Mouse (Mus musculus): ENCODE measurements around the gene Phactr1. TPM values are rescaled to one million over a fixed set of nuclear protein-coding genes. Genes with fewer than 3 reads are reported as not detected.

Phactr1 gene
- 0.49 and 2.0 TPM in 2 replicates for polyA plus RNA-seq (2016; fragmentation: Nextera tagmentation; extraction: Ambion mirVana)

- Histone ChIP-seq H3K36me3 (no peaks in the 10 kb centered on the region), H3K4me3 (no peak within 1 kb of the TSS), H3K27me3 (ENCODE audit: low read depth, poor library complexity, severe bottlenecking) (peaks cover 33% of the 10 kb centered on the region; the same call in 1 of the 2 replicates), H3K4me1 (no peaks in the 10 kb centered on the region), H3K9me3 (replicated peaks) (no peaks in the 10 kb centered on the region), H3K27ac (no peak within 1 kb of the TSS)
- no peak for DNase-seq (ENCODE audit: low spot score)
- WGBS = 21% methylated on average over 11 of the region's 11 CpGs
These were observed at the start of gene Phactr1 for GRCm38 (mm10) chr13:42680391-42680994. Gene Phactr1 (plus strand): TSS chr13:42680623.

- no peaks in the 10 kb centered on the region for H3K36me3 ChIP-seq
- no peak overlapping the region for H3K4me3 ChIP-seq
- H3K9me3 ChIP-seq (replicated peaks) = no peaks in the 10 kb centered on the region
- no peak for DNase-seq (ENCODE audit: low spot score)
- H3K27ac ChIP-seq = no peak overlapping the region
- 91% methylated on average over 2 of the region's 2 CpGs for WGBS
- no peaks in the 10 kb centered on the region for H3K4me1 ChIP-seq
- H3K27me3 ChIP-seq (ENCODE audit: low read depth, poor library complexity, severe bottlenecking) = no peaks in the 10 kb centered on the region
These were observed 45.5 kb upstream of the Phactr1 start for GRCm38 (mm10) chr13:42634908-42635307.

GRCm38 (mm10) chr13:42650228-42650627 lies 30.2 kb upstream of the Phactr1 start:
- Histone ChIP-seq H3K36me3 (no peaks in the 10 kb centered on the region), H3K27me3 (ENCODE audit: low read depth, poor library complexity, severe bottlenecking) (no peaks in the 10 kb centered on the region), H3K4me1 (no peaks in the 10 kb centered on the region), H3K27ac (no peak overlapping the region), H3K4me3 (no peak overlapping the region), H3K9me3 (replicated peaks) (no peaks in the 10 kb centered on the region)
- 74% methylated on average over 6 of the region's 6 CpGs for WGBS
- DNase-seq (ENCODE audit: low spot score) = no peak

GRCm38 (mm10) chr13:42656643-42657315 lies 23.6 kb upstream of the Phactr1 start:
- no peak overlapping the region for H3K4me3 ChIP-seq
- H3K27me3 ChIP-seq (ENCODE audit: low read depth, poor library complexity, severe bottlenecking) = no peaks in the 10 kb centered on the region
- no peaks in the 10 kb centered on the region for H3K9me3 ChIP-seq (replicated peaks)
- 85% methylated on average over 7 of the region's 7 CpGs for WGBS
- no peaks in the 10 kb centered on the region; the same call in 1 of the 2 replicates for H3K4me1 ChIP-seq
- no peaks in the 10 kb centered on the region for H3K36me3 ChIP-seq
- H3K27ac ChIP-seq = no peak overlapping the region
- DNase-seq (ENCODE audit: low spot score) = no peak

- no peaks in the 10 kb centered on the region for H3K27me3 ChIP-seq (ENCODE audit: low read depth, poor library complexity, severe bottlenecking)
- H3K4me3 ChIP-seq = no peak overlapping the region
- no peaks in the 10 kb centered on the region for H3K9me3 ChIP-seq (replicated peaks)
- WGBS = 76% methylated on average over 10 of the region's 10 CpGs
- no peaks in the 10 kb centered on the region for H3K4me1 ChIP-seq
- H3K36me3 ChIP-seq = no peaks in the 10 kb centered on the region
- H3K27ac ChIP-seq = no peak overlapping the region
- DNase-seq (ENCODE audit: low spot score) = no peak
These were observed 8.7 kb upstream of the Phactr1 start for GRCm38 (mm10) chr13:42671651-42672290.

- no peak for DNase-seq (ENCODE audit: low spot score)
- 88% methylated on average over 9 of the region's 9 CpGs for WGBS
- H3K4me1 ChIP-seq = no peaks in the 10 kb centered on the region
- no peaks in the 10 kb centered on the region for H3K36me3 ChIP-seq
- H3K4me3 ChIP-seq = no peak overlapping the region
- no peaks in the 10 kb centered on the region for H3K9me3 ChIP-seq (replicated peaks)
- H3K27ac ChIP-seq = no peak overlapping the region
- peaks cover 33% of the 10 kb centered on the region; the same call in 1 of the 2 replicates for H3K27me3 ChIP-seq (ENCODE audit: low read depth, poor library complexity, severe bottlenecking)
These were observed 876 bp downstream of the Phactr1 start for GRCm38 (mm10) chr13:42681299-42681698.

- no peaks in the 10 kb centered on the region for H3K4me1 ChIP-seq
- H3K9me3 ChIP-seq (replicated peaks) = no peaks in the 10 kb centered on the region
- peaks cover 26% of the 10 kb centered on the region; the same call in 1 of the 2 replicates for H3K27me3 ChIP-seq (ENCODE audit: low read depth, poor library complexity, severe bottlenecking)
- 95% methylated on average over 7 of the region's 7 CpGs for WGBS
- no peak overlapping the region for H3K4me3 ChIP-seq
- H3K27ac ChIP-seq = no peak overlapping the region
- H3K36me3 ChIP-seq = no peaks in the 10 kb centered on the region
- no peak for DNase-seq (ENCODE audit: low spot score)
These were observed 3.8 kb downstream of the Phactr1 start for GRCm38 (mm10) chr13:42684181-42684580.

- Histone ChIP-seq H3K9me3 (replicated peaks) (no peaks in the 10 kb centered on the region), H3K36me3 (no peaks in the 10 kb centered on the region), H3K4me3 (no peak overlapping the region), H3K4me1 (no peaks in the 10 kb centered on the region), H3K27me3 (ENCODE audit: low read depth, poor library complexity, severe bottlenecking) (no peaks in the 10 kb centered on the region), H3K27ac (no peak overlapping the region)
- no peak for DNase-seq (ENCODE audit: low spot score)
- WGBS = 80% methylated on average over 4 of the region's 4 CpGs
These were observed 11.8 kb downstream of the Phactr1 start for GRCm38 (mm10) chr13:42692233-42692632.

- Histone ChIP-seq H3K4me1 (no peaks in the 10 kb centered on the region), H3K9me3 (replicated peaks) (no peaks in the 10 kb centered on the region), H3K27me3 (ENCODE audit: low read depth, poor library complexity, severe bottlenecking) (no peaks in the 10 kb centered on the region), H3K4me3 (no peak overlapping the region), H3K36me3 (no peaks in the 10 kb centered on the region), H3K27ac (no peak overlapping the region)
- 83% methylated on average over 5 of the region's 5 CpGs for WGBS
- no peak for DNase-seq (ENCODE audit: low spot score)
These were observed 16.2 kb downstream of the Phactr1 start for GRCm38 (mm10) chr13:42696641-42697040.

- no peak for DNase-seq (ENCODE audit: low spot score)
- no peak overlapping the region for H3K27ac ChIP-seq
- H3K4me1 ChIP-seq = peaks cover 9% of the 10 kb centered on the region
- no peaks in the 10 kb centered on the region for H3K36me3 ChIP-seq
- peaks cover 44% of the 10 kb centered on the region for H3K27me3 ChIP-seq (ENCODE audit: low read depth, poor library complexity, severe bottlenecking)
- H3K4me3 ChIP-seq = peak overlapping the region; percentile 43
- no peaks in the 10 kb centered on the region for H3K9me3 ChIP-seq (replicated peaks)
- 13% methylated on average over 11 of the region's 11 CpGs for WGBS
These were observed 28.7 kb downstream of the Phactr1 start for GRCm38 (mm10) chr13:42709148-42709547.

GRCm38 (mm10) chr13:42709611-42710331 lies 29.3 kb downstream of the Phactr1 start:
- DNase-seq (ENCODE audit: low spot score) = no peak
- H3K36me3 ChIP-seq = no peaks in the 10 kb centered on the region
- WGBS = under 1% methylated on average over 39 of the region's 39 CpGs

GRCm38 (mm10) chr13:42711510-42711909 lies 31.1 kb downstream of the Phactr1 start:
- Histone ChIP-seq H3K4me1 (peaks cover 9% of the 10 kb centered on the region), H3K36me3 (no peaks in the 10 kb centered on the region), H3K27ac (no peak overlapping the region), H3K4me3 (no peak overlapping the region), H3K27me3 (ENCODE audit: low read depth, poor library complexity, severe bottlenecking) (peaks cover 44% of the 10 kb centered on the region), H3K9me3 (replicated peaks) (no peaks in the 10 kb centered on the region)
- peak; percentile 80 for DNase-seq (ENCODE audit: low spot score)
- 40% methylated on average over 2 of the region's 2 CpGs for WGBS

More at GRCm38 (mm10) chr13:42709611-42710331, 29.3 kb downstream of the Phactr1 start:
- no peaks in the 10 kb centered on the region for H3K9me3 ChIP-seq (replicated peaks)
- H3K4me3 ChIP-seq = peak overlapping the region; percentile 43
- H3K27ac ChIP-seq = no peak overlapping the region
- H3K4me1 ChIP-seq = peaks cover 9% of the 10 kb centered on the region
- H3K27me3 ChIP-seq (ENCODE audit: low read depth, poor library complexity, severe bottlenecking) = peaks cover 44% of the 10 kb centered on the region
